Mouse (Mus musculus): ENCODE measurements around the gene Phkg2. TPM values are rescaled to one million over a fixed set of nuclear protein-coding genes. Genes with fewer than 3 reads are reported as not detected.
"Not testable (repeated sequence)": the region's sequence is repeated elsewhere in the genome, so short reads cannot be mapped to it uniquely, and the experiment has no call there.

The Phkg2 gene
- total RNA-seq, 2 experiments from 2014 or later, result 27.4 to 57.0 TPM

DNA sequence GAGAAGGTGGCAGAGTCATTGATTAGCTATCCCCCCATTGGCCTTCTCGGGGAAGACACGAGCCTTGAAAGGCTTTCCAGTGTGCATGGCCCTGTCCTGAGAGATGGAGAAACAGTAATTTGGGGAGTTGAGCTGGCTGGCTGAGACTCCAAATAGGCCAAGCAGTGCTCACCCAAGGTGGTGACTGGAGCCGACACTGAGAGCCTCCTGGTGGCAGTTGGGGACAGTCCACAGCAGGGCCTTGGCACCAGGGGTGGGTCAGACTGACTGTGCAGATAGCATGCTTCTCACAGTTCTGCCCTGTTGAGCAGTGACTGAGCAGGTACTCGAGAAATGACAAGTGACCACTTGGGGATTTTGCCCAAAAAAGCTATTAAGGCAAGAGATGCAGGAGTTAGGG is 28.6 kb downstream of the Phkg2 start:
- ATAC-seq (replicated peaks; ENCODE audit: poor library complexity, severe bottlenecking), result no peak

DNA sequence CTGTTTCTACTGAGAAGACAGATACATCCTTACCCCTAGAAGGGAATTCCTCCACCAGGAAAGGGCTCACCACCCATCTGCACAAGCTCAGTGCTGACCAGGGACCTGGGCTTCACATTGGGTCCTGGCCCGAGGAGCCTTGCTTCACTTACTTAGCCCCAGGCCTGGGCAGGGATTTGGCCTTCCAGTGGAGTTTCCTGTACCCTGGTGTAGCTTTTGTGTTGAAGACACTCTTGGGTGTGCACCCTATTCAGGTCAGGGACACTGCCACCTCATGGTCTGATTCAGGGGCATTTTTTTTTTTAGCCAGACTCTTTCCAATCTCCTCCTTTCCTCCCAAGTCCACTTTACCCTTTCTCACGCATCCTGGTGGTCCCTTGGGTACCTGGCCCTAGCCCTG is 29.8 kb downstream of the Phkg2 start:
- ATAC-seq (replicated peaks; ENCODE audit: poor library complexity, severe bottlenecking), result no peak

DNA sequence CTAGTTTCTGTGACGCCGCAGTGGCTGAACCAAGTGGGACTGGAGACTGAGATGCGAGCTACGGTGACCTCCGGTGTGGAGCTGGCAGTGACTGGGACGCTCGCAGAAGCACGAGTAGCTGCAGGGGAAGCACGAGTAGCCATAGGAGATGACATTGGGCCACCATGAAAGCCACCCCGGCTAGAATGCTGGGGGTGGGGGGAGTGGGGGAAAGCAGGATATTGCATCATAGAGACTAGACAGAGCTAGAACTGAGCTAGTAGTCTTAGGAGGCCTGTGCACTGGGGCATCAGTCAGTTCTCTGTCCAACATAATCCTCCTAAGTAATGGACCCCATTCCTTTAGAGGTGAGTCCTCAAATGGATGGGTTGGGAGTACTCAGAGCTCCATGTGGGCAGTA is 31.1 kb downstream of the Phkg2 start:
- ATAC-seq (replicated peaks; ENCODE audit: poor library complexity, severe bottlenecking), result peak; percentile 81

DNA sequence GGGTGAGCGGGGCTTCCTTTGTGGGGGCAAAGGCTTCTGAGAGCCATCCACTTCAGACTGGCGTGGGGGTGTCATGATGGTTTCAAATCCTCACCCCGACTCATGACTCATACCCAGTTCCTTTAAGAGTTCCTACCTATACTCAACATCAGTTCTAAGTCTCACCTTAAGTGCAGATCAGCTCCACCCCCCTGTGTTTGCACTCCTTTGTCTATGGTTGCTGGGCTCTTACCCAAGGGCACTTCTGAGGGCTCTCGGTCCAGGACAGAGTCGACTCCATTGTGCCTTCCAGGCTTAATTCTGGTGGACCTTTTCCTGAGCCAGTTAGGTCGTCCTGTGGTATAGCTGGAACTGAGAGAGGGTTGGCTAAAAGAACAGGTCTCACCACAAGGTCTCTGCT is 34.0 kb downstream of the Phkg2 start:
- ATAC-seq (replicated peaks; ENCODE audit: poor library complexity, severe bottlenecking), result no peak

DNA sequence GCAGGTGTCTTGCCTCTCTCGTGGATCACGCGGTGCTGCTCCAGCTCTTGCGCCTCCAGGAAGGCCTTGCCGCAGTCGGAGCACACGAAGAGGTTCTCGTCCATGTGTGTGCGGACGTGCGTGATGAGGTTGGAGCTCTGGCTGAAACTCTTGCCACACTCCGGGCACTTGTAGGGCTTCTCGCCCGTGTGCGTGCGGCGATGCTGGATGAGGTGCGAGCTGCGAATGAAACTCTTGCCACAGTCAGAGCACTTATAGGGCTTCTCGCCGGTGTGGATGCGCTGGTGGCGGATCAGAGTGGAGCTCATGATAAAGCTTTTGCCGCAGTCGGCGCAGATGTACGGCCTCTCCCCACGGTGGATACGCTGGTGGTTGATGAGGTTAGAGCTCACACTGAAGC is 37.9 kb downstream of the Phkg2 start:
- ATAC-seq (replicated peaks; ENCODE audit: poor library complexity, severe bottlenecking), result no peak

DNA sequence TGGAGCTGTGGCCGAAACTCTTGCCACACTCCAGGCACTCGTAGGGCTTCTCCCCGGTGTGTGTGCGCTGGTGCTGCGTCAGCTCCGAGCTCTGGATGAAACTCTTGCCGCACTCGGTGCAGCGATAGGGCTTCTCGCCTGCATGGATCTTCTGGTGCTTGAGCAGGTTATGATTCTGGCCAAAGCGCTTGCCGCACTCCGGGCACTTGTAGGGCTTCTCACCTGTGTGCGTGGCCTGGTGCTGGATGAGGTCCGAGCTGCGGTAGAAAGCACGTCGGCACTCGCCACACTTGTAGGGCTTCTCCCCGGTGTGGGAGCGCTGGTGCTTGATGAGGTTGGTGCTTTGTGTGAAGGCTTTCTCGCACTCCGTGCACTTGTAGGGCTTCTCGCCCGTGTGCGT is 38.4 kb downstream of the Phkg2 start:
- ATAC-seq (replicated peaks; ENCODE audit: poor library complexity, severe bottlenecking), result no peak

DNA sequence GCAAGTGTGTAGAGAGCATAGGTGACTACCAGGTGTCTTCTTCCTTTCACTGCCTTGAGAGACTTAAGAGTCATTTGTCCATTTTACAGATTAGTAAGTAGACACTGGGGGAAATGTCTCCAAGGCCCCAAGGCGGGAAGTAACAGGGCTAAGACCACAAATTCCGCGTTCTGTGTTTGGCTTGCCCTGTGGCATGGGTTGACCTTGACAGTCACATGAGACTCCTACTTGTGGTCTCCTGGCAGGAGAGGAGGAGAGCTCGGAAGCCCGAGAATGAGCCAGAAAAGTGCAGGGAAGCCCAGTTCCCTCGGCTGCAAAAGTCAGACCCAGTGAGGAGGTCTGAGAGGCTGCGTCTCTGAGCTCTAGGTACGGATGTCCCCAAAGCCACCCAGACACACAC is 40.4 kb downstream of the Phkg2 start:
- ATAC-seq (replicated peaks; ENCODE audit: poor library complexity, severe bottlenecking), result no peak

DNA sequence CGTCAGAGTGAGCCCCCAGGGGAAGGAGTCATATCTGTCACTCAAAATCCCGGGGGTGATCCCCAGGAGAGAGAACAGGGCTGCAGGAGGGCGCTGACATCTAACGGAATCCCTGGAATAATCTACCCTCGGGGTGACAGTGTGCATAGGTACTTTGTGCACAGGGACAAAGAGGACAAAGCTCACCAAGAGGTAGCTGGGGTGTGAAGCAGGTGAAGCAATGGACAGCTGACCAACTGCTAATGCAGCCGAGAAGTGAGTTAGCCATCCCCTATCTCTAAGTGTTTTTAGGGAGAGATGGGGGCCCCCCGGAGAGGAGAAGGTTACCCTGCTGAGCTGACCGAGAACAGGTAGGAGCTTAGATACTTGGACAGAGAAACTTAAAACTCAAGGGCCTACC is 41.0 kb downstream of the Phkg2 start:
- ATAC-seq (replicated peaks; ENCODE audit: poor library complexity, severe bottlenecking), result no peak

DNA sequence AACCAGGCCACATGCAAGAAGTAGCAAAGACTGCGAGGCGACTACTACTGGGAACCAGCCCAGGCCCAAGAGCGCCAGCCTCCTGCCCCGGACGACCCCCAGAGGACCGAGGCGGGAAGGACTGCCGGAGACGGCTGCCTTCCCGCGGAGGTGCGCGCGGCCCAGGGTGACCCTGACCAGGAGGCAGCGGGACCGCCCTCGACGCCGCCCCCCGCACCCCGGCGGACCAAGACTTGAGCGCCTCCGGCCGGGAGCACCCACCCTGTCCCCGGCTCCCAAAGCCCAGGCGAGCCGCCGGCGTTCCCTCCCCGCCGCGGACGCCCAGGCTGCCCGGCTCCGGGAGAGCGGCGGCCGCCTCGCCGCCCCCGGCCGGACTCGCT is 41.4 kb downstream of the Phkg2 start:
- peak; percentile 74 for ATAC-seq (replicated peaks; ENCODE audit: poor library complexity, severe bottlenecking)

DNA sequence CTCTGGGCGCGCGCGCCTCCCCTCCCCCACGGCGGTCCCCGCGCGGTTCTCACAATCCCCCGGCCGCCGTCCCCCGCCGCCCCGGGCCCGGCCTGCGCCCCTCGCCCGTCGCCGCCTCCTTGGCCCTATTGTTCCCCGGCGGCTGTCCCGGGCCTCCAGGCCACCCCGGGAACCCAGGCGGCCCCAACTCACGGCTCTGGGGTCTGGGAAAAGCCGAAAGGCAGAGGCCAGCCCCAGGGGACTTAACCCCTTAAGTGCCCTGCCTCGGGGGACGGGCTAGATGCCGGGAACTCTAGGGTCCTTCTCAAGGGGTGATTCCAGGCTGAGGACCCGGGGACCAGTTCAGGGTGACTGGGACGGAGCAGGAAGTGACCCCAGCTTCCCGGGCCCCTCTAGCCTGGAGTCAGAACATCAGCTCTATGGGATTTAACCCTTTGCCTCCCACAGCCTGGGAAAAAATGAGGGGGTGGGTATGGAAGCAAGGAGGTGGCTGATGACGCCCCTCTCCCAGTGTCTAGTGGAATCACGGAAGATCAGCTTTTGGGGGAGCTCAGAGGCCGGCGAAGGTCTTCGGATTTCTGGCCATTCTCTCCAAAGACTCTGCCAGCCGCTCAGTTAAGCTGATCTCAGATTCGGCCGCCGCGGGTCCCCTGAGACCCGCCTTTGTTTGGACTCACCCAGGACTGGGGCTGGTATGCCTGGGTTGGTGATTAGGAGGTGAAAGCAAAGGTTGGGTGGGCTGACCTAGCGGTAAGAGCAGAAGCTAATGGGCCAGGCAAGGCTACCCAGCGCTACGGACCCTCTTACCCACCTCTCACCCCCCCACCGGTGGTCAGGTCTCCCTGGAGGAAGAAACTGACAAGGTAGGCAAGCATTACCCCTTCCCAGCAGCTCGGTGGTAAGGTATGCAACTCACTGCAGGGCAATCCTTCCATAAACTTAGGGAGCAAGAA is 42.0 kb downstream of the Phkg2 start, which contains the start of gene Zfp629:
TSS of gene Zfp629 (minus strand) at position 907 of the 953 bp plus-strand sequence.
- ATAC-seq (replicated peaks; ENCODE audit: poor library complexity, severe bottlenecking), result peak; percentile 68

DNA sequence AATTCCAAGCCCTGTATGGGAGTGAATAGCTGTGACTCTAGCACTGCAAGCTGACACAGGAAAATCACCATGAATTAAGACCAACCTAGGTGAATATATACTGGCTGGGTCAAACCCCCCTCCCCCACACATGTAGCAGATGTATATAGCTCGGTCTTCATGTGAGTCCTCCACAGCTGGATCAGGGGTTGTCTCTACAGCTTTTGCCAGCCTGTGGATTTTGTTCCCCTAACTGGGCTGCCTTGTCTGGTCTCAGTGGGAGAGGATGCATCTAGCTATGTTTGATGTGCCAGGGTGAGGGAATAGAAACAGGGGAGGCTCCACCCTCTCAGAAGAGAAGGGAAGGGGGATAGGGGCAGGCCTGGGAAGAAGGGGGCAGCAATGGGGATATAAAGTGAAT is 43.2 kb downstream of the Phkg2 start:
- ATAC-seq (replicated peaks; ENCODE audit: poor library complexity, severe bottlenecking), result no peak

DNA sequence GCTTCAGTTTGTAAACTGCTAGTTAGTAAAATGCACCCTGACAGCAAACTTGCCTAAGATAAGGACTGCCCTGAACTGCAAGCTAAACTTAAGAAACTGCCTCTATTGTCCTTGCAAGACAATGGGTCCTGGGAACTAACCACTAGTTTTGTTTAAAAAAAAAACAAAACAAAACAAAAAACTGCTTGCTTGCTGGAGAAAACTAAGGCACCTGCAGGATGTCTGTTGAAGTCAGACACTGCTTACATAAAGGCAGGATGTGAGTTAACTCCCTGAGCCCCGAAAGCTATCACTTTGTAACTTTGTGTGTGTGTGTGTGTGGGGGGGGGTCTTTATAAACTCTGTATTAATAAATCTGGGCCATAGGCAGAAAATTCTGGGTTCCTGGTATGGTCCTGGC is 43.7 kb downstream of the Phkg2 start:
- ATAC-seq (replicated peaks; ENCODE audit: poor library complexity, severe bottlenecking), result no peak

DNA sequence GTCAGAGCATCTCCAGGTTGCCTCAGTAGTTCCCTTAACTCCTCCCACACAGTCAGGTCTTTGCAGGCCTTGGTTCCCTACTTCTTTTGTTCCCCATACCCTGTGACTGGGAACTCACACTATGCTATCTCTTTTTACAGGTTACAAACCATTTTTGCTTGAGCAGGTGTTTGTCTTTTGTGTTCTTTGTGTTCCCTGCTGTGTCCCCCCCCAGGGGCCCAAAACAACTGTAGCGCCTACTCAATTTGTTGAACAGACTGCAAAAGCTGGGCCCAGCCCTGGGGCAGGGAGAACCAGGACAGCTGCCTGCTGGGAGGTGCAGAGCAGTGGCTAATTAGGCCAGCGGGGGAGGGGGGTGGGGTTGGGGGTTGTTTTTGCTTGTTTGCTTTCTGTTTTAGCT is 44.8 kb downstream of the Phkg2 start:
- ATAC-seq (replicated peaks; ENCODE audit: poor library complexity, severe bottlenecking), result no peak

DNA sequence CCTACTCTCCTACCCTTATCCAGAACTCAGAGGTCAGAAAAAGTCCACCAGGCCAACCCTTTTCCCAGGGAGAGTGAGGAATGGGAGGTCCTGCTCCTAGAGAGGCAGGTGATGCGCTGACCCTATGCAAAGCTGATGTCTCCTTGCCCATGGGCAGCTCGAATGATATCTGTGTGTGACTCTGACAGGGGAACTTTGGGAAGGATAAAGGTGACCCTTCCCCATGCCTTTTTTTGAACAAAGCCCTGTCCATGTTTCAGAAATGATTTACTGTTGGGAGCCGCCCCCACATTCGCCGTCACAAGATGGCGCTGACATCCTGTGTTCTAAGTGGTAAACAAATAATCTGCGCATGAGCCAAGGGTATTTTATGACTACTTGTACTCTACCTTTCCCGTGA is 45.3 kb downstream of the Phkg2 start:
- ATAC-seq (replicated peaks; ENCODE audit: poor library complexity, severe bottlenecking), result not testable (repeated sequence)

DNA sequence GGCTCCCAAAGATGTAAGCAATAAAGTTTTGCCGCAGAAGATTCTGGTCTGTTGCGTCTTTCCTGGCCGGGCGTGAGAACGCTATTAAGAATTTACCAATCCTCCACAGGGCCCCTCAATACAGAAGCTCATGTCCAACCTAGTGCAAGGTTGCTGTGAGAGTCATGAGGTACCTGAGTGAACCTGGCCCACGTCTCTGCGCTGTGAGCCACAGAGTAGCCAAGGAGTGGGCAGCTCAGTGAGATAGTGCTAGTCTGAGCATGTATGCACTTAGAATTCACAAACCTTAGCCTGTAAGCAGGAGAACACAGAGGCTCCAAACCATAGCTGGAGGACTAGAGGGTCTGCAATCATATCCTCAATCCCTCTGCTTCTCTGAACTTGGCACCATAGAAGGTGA is 52.9 kb downstream of the Phkg2 start:
- ATAC-seq (replicated peaks; ENCODE audit: poor library complexity, severe bottlenecking), result no peak

DNA sequence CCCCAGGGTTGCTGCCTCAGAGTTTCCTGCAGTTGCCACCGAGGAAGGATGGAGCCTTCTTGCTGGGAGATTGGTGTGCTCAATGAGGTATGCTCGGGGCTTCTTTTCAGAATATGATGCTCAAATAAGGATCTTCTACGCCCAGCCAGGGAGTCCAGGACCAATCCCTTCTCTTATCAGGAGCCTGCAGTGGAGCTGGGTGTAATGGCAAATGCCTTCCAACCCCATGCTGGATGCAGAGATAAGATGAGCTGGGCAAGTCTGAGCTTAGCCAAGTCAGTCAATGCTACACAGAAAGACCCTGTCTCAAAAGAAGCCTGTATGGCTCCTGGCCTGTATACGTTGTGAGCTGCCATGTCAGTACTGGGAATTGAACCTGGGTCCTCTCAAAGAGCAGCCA is 53.3 kb downstream of the Phkg2 start:
- no peak for ATAC-seq (replicated peaks; ENCODE audit: poor library complexity, severe bottlenecking)

DNA sequence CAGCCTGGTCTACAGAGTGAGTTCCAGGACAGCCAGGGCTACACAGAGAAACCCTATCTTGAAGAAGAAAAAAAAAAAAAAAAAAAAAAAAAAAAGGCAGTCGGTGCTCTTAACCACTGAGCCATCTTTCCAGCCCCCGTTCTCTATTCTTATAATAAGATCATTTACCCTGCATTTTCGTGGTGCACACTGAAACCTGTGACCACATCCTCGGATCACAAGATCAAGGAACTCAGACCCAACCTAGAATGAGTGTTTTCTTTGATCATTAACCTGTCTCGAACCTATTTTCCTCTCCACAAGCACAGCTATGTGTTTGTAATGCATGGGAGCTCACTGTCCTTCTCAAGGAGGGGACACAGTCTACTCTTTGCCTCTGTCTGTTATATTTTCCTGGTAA is 55.5 kb downstream of the Phkg2 start:
- no peak for ATAC-seq (replicated peaks; ENCODE audit: poor library complexity, severe bottlenecking)

DNA sequence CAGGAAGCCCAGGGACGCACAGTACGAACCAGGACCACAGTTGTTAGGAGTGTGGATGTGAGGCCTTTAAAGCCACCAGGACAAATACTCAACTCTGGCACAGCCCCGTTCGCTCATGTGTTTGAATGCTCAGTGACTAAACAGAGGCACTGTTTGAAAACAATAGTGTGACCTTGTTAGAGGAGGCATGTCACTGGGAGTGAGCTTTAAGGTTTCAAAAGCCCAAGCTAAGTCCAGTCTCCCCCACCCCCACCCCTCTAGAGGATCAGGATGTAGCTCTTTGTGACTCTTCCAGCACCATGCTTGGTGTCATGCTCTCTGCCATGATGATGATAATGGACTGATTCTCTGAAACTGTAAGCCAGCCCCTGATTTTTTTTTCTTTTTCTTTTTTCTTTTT is 58.3 kb downstream of the Phkg2 start:
- ATAC-seq (replicated peaks; ENCODE audit: poor library complexity, severe bottlenecking), result no peak
